Mouse (Mus musculus) left cerebral cortex, postnatal 14 days (tissue): Measurements from ENCODE around the gene Acyp1. TPM values are rescaled to one million over a fixed set of nuclear protein-coding genes. Genes with fewer than 3 reads are reported as not detected.
A peak's percentile ranks its signal among the peaks of the same experiment; 100 is the strongest.

Experiments
- DNase-seq, 2 experiments: peaks; one replicate each; pipeline ENCODE4 v3.0.0; 2021 to 2022; ENCODE audit warnings: low spot score in 2 of 2, mixed read lengths in 1 of 2
- intact Hi-C: fragments of 180-260 bp; cut with DNase I; formaldehyde crosslinking; loops from one replicate; pipeline ENCODE4 v1.15.1; 2025
- microRNA-seq, 2 experiments: library from miRNA; unstranded; fragments of <30 nt; microRNA quantifications; one replicate each; pipeline ENCODE4 v1.2.0; 2022
- total RNA-seq, 2 experiments: library from RNA; stranded (reverse); gene quantifications; 2 replicates each; pipeline ENCODE4 v1.2.3; 2021

Gene Acyp1
- total RNA-seq, 2 experiments from 2014 or later: 35.2 to 35.5 TPM

- intact Hi-C loops: no loop called here
- no peak for DNase-seq
Observed at GRCm38 (mm10) chr12:85262489-85262888, 25.7 kb downstream of the Acyp1 start.

GRCm38 (mm10) chr12:85257008-85257639 lies 31.1 kb downstream of the Acyp1 start:
- intact Hi-C loops: no loop called here
- no peak for DNase-seq

DNA sequence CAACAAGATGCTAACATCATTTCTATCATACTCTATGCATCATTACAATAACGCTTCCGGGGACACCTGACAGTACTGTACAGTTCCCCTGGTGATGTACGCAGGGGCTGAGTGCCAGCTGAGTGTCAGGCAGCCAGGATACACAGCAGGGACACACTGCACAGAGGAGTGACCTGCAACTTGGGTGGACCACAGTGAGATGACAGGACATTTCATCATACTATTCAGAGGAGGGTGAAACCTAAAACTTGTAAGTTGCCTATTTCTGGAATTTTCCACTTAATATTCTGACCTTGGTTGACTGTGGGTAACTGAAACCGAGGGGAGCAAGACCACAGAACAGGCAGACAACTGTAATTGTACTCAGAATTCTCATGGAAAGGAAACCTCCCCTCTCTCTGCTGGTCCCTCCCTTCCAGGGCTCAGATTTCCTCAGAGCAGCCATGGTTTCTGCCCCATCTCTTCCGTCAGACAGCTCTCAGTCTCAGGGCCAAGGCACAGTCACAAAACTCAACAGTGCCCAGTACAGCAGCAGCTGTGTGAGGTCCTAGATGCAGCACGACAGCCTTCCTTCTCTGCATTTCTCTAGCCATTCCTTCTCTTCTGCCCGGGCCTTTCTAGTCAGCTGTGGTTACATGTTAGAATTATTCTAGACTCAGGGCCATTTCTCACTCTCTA lies 32.0 kb downstream of the Acyp1 start:
- no peak for DNase-seq
- intact Hi-C loops: no loop called here

- intact Hi-C loops: no loop called here
Observed at GRCm38 (mm10) chr12:85252083-85252482, 36.2 kb downstream of the Acyp1 start.

DNA sequence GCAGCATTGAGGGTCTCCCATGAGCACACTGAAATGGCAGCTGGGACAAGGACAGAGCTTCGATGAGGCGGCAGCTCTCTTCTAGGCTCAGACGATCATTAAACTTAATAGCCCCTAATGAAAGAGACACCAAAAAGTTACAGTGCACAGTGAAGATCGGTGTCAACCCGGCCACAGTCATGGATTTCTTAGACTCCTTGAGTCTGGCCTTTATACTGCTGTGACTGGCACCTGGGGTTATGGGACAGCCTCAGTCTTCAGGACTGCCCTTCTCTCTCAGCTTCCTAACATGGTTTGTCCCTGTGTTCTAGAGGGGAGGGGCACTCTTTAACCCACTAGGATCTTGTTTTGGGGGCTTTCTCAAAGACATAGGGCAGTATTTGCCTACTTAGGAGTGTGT lies 50.7 kb downstream of the Acyp1 start:
- no peak for DNase-seq
- intact Hi-C loops: no loop called here

More at GRCm38 (mm10) chr12:85252083-85252482, 36.2 kb downstream of the Acyp1 start:
- DNase-seq: no peak

GRCm38 (mm10) chr12:85233376-85234358 lies 54.6 kb downstream of the Acyp1 start:
- intact Hi-C loops: no loop called here
- no peak for DNase-seq

GRCm38 (mm10) chr12:85227876-85228599 lies 60.2 kb downstream of the Acyp1 start:
- intact Hi-C loops: no loop called here
- peak; percentile 15 to 23 for DNase-seq

- DNase-seq: no peak
- intact Hi-C loops: no loop called here
Observed at GRCm38 (mm10) chr12:85227227-85227626, 61.0 kb downstream of the Acyp1 start.

Small RNA genes lying within 50 kb of the gene (microRNA-seq; reads per million reads assigned to microRNA genes)
- 0.53 to 1.0 reads per million in 2 experiments for gene Mir6938

Other genes starting within 250 kb of the Acyp1 start
- 1 to 10 TPM; 1.0 to 1.2 TPM for gene Prox2, start 177.7 kb downstream of the Acyp1 start, total RNA-seq
- 100 to 1,000 TPM; 173 TPM for gene Dlst, start 177.6 kb downstream of the Acyp1 start, total RNA-seq
- 10 to 100 TPM; 37.9 to 41.1 TPM for gene Rps6kl1, start 137.2 kb downstream of the Acyp1 start, total RNA-seq
- gene Pgf, start 110.6 kb downstream of the Acyp1 start, total RNA-seq: 1 to 10 TPM; 2.5 to 2.7 TPM
- gene Eif2b2, start 69.0 kb downstream of the Acyp1 start, total RNA-seq: 10 to 100 TPM; 63.5 to 65.0 TPM
- gene Mlh3, start 17.8 kb downstream of the Acyp1 start, total RNA-seq: 10 to 100 TPM; 14.3 TPM
- gene Zc2hc1c, start 153 bp upstream of the Acyp1 start, total RNA-seq: 1 to 10 TPM; 1.4 to 1.5 TPM
- gene Nek9, start 50.9 kb upstream of the Acyp1 start, total RNA-seq: 10 to 100 TPM; 25.1 to 26.4 TPM
- 100 to 1,000 TPM; 157 to 161 TPM for gene Tmed10, start 86.4 kb upstream of the Acyp1 start, total RNA-seq
- 10 to 100 TPM; 31.1 to 40.8 TPM for gene Fos, start 185.5 kb upstream of the Acyp1 start, total RNA-seq